Mouse (Mus musculus) gastrocnemius, postnatal 36 days (tissue): Measurements from ENCODE around the gene Btc. TPM values are rescaled to one million over a fixed set of nuclear protein-coding genes. Genes with fewer than 3 reads are reported as not detected.
A peak's percentile ranks its signal among the peaks of the same experiment; 100 is the strongest.

ENCODE experiments used
- DNase-seq, 2 experiments: peaks; one replicate each; pipeline ENCODE4 v3.0.0; 2022
- intact Hi-C: fragments of 180-260 bp; cut with DNase I; formaldehyde crosslinking; loops from one replicate; pipeline ENCODE4 v1.15.1; 2025
- total RNA-seq, 2 experiments: library from RNA; stranded (reverse); gene quantifications; 2 replicates each; pipeline ENCODE4 v1.2.3; 2021

The Btc gene
- total RNA-seq, 2 experiments from 2014 or later = 0.17 to 0.74 TPM

DNA sequence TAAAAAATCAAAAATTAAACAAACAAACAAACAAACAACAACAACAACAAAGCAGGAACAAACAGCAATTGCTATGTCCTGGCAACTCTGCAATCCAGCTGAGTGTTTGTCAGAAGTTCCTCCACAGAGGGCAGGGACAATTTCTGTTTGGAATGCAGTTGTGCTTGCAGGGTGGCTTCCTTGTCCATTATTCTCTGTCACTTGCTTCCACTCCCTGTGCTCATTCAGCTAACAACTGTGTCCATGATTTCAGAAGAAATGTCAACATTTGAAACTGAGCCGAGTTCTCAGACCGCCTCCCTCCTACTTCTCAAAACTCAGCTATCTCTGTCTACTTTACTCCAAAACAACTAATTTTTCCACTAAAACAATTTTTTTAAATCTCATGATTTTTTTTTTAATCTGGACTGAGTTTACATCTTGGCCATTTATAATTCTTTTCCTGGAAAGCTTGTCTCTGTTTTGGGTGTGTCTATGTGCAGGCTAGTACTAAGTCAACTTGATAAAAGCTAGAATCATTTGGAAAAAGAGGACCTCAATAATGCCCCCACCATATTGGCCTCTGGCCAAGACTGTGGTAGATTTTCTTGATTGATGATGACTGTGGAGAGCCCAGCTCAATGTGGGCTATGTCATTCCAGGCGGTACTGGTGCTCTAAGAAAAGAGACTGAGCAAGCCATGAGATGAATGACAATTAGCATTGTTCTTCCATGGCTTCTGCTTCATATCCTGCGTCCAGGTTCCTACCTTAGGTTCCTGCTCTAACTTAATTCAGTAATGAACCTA, 70.5 kb downstream of the Btc start:
- intact Hi-C loops = no loop called here
- DNase-seq = no peak

DNA sequence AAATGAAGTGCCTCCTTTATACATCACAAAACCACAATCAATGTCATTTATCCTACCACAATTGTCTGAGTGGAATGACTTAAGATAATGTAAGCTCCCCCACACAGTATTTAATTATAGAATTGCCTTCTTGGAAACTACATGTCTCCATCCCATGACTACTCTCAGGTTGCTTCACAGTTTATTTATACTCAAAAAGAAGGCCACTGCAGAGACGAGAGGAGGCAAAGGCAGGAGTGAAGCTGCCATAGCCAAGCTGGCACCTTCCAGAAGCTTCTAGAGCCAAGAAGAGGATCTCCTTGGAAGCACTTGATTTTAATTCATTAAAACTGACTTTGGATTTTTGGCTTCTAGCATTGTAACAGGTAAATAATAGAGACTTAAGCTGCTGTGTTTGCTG, 81.0 kb downstream of the Btc start:
- intact Hi-C loops = no loop called here

GRCm38 (mm10) chr5:91320348-91320747, 82.4 kb downstream of the Btc start:
- no peak for DNase-seq
- intact Hi-C loops = no loop called here

More for the DNA sequence above, 81.0 kb downstream of the Btc start:
- DNase-seq = no peak

DNA sequence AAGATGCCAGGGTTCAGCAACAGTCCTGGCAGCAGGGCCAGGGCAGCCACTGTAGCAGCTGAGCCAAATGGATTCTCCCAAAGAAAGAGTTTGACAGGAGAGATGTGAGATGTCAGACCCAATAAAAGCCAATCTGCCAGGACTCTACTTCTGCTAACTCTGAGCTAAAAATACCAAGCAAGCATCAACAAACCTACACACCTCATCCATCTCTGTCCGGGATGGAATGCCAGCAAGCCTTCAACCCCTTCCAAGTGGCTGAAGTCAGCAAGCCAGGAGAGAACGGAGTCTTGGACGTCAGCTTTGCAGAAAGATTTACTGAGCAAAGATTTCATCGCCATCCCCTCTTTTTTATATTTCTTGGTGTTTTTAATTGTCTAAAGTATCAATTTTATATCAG, 88.8 kb downstream of the Btc start:
- no peak for DNase-seq

DNA sequence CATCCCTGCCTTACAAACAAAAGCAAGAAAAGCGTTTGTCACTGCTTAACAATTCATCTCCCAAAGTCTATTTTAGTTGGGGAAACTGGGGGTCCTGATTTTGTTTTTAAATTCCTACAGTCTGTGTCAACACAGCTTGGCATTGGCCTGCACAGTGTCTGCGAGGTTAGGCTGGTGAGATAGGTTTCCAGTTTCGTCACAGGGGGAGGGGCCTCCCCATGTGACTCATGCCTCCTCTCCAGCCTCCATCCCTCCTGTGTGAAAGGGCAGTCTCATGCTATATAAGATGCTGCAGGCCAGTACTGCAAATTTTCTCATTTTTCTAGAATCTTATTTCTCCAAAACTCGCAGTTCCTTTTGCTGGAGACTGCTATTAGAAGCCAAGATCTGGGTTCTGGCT, 91.0 kb downstream of the Btc start:
- intact Hi-C loops = no loop called here
- DNase-seq = no peak

More for the DNA sequence above, 88.8 kb downstream of the Btc start:
- intact Hi-C loops = no loop called here

DNA sequence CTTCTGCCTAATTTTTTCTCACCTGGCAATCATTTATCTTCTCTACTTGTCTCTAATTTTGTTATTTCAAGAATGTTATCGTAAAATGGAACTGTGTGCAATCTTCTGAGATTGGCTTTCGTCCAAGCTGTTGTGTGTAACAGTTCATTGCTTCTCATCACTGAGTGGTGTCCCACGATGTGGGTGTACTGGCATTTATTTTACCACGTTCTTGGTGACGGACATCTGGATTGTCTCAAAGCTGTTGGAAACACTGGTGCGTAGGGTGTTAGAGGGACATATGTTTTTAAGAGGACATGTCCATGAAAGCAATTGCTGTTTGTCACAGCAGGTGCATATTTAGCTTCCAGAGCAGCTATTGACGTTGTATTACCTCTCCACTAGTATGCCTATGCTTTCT, 94.2 kb downstream of the Btc start:
- no peak for DNase-seq

DNA sequence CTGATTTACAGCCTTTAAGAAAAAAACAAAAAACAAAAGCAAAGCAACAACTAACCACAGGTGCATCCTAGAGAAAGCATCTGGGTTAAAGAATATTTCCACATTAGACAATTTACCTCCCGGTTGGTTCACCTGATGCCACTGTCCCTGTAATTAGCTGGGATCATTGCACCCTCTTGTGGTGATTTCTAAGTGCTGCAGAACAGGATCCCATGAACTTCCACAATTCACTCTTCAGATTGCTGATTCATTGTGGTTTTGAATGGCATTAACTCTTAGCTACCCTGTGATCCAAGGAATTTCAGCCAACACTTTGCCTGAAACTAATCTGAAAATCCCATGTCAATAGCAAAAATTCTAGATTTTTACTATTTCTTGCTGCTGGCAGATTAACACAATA, 94.9 kb downstream of the Btc start:
- intact Hi-C loops = loop anchor here (2.0 to 5.0 kb wide), 2 partner anchors 331 to 356 kb away; no protein-coding TSS in a partner anchor
- peak in 1 of 2 experiments; percentile 7 for DNase-seq

More for the DNA sequence above, 94.2 kb downstream of the Btc start:
- intact Hi-C loops = loop anchor here (5.0 kb wide), 1 partner anchor 356 kb away; no protein-coding TSS in a partner anchor

Other genes with a start within 250 kb of the Btc start
- 10 to 100 TPM; 15.9 to 22.4 TPM for gene Parm1, start 114.6 kb upstream of the Btc start, total RNA-seq